Mouse (Mus musculus) testis, adult 2 months (tissue): ENCODE data around the gene Spata32.

Experiments used
- CTCF ChIP-seq: fragments of 200-500 bp; IDR thresholded peaks from 2 replicates; pipeline ENCODE4 v1.5.1; 2012; ENCODE audit warnings: low read depth, mild to moderate bottlenecking, inconsistent platforms, low read length, moderate library complexity; ENCODE audit not compliant: control insufficient read depth, insufficient read depth, insufficient replicate concordance
- POLR2A ChIP-seq: fragments of 200-500 bp; IDR thresholded peaks from 2 replicates; pipeline ENCODE4 v1.6.1; 2012; ENCODE audit warnings: low read depth, mild to moderate bottlenecking, inconsistent platforms, low read length, moderate library complexity; ENCODE audit not compliant: control insufficient read depth

DNA sequence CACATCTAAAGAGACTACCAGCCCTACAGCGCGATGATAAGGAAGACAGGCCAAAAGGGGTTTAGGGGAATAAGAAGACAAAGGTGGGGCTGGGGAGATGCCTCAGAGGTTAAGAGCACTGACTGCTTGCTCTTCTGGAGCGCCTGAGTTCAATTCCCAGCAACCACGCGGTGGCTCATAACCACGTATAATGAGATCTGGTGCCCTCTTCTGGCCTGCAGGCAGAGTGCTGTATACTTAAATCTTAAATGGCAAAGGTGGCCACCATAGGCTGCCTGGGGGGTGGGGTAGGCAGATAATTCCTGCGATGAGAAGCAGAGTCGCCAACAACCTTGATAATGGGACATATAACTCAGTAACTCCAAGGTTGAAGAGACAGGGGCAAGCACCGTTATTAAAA, 19.5 kb upstream of the Spata32 start:
- TF ChIP-seq POLR2A = no peak
- TF ChIP-seq CTCF = no peak
